Mouse (Mus musculus): ENCODE measurements around the gene Wdr62.
"Not testable (repeated sequence)": the region's sequence is repeated elsewhere in the genome, so short reads cannot be mapped to it uniquely, and the experiment has no call there.

Wdr62 gene

GRCm38 (mm10) chr7:30206364-30206763 is 73.9 kb downstream of the Wdr62 start:
- not testable (repeated sequence) for DNase-seq (ENCODE audit: low read depth)

GRCm38 (mm10) chr7:30205383-30205782 is 74.8 kb downstream of the Wdr62 start:
- peak; percentile 82 for DNase-seq (ENCODE audit: low read depth)

DNA sequence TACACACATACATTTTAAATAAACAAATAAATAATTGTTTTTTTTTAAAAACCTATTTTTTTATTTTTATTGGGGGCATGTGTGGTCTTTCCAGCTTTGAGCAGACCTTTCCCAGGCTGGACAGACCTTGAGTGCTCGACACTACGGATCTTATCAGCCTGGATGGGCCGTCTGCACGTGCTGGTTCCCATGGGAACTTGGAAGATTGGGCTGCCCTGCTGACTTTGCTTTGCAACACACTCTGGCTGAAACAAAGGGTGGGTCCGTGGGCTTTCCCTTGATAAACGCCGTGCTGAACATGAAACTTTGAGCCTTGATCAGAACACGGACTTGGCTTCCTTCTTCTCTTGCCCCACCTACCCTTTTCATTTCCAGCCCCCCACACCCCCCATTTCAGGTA is 75.8 kb downstream of the Wdr62 start:
- no peak for DNase-seq (ENCODE audit: low read depth)

- no peak for DNase-seq (ENCODE audit: low read depth)
Observed at GRCm38 (mm10) chr7:30202895-30203690, 77.1 kb downstream of the Wdr62 start.

GRCm38 (mm10) chr7:30200661-30201060 is 79.6 kb downstream of the Wdr62 start:
- DNase-seq (ENCODE audit: low read depth): not testable (repeated sequence)

- no peak for DNase-seq (ENCODE audit: low read depth)
Observed at GRCm38 (mm10) chr7:30200200-30200599, 80.0 kb downstream of the Wdr62 start.

GRCm38 (mm10) chr7:30199498-30200139 is 80.6 kb downstream of the Wdr62 start:
- DNase-seq (ENCODE audit: low read depth): no peak

DNA sequence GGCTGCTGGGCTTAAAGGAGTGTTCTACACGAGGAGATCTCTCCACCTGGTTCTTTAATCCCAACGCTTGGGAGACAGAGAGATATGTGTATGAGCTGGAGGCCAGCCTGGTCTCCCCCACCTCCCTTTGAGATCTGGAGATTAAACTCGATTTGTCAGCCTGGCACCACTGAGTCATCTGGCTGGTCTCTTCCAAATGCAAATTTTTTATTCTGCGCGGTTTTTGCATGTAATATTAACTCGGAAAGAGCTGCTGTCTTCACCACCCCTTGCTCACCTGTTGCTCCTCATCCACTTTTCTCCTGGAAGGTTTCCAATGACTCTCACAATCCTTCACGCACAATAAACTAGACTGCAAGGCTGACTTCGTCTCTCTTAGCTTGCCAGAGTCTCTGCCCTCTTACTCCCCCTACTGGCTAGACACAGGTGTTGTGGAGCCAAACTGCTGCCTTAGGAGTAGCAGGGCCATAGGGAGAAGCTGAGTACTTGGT is 81.7 kb downstream of the Wdr62 start, which contains the start of gene Capns1:
Capns1 (minus strand) TSS at position 331 of the 491 bp plus-strand sequence.
- DNase-seq (ENCODE audit: low read depth): peak; percentile 90

GRCm38 (mm10) chr7:30197592-30198129 is 82.6 kb downstream of the Wdr62 start:
- DNase-seq (ENCODE audit: low read depth): no peak

- DNase-seq (ENCODE audit: low read depth): no peak
Observed at GRCm38 (mm10) chr7:30196171-30196570, 84.0 kb downstream of the Wdr62 start.

DNA sequence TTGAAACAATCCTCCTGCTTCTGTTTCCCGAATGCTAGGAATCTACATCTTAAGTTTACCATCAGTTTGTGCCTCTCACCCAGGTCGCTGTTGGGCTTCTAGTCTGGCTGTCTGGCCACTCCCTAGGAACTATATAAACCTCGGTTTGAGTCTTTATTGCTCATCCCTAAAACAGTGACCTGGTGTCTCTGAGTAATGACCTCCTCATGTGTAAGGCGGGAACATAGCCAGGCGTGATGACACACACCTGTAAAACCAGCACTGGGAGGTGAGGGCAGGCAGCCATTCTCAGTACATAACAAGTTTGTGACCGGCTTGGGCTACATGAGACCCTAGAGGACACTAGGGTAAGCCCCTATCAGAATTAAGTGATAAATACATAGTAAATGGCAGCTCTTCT is 84.8 kb downstream of the Wdr62 start:
- DNase-seq (ENCODE audit: low read depth): no peak

DNA sequence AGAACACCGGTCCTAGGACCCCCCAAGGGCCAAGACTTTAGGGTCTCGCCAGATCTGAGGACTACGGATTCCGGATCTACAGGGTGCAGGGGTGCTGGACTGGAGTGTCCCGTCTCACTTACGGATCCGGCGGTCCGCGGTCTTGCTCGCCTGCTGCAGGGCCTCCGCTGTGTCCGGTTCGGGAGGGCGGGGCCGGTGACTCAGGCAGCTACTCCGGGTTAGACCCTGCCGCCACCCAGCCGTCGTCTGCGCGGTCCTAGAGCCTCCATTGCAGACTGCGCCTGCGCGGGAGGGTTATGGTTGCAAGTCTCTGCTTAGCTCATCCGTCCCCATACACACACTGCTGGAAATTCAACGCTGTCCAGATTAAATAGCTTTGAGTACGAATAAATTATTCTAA is 85.3 kb downstream of the Wdr62 start:
- DNase-seq (ENCODE audit: low read depth): peak; percentile 95

DNA sequence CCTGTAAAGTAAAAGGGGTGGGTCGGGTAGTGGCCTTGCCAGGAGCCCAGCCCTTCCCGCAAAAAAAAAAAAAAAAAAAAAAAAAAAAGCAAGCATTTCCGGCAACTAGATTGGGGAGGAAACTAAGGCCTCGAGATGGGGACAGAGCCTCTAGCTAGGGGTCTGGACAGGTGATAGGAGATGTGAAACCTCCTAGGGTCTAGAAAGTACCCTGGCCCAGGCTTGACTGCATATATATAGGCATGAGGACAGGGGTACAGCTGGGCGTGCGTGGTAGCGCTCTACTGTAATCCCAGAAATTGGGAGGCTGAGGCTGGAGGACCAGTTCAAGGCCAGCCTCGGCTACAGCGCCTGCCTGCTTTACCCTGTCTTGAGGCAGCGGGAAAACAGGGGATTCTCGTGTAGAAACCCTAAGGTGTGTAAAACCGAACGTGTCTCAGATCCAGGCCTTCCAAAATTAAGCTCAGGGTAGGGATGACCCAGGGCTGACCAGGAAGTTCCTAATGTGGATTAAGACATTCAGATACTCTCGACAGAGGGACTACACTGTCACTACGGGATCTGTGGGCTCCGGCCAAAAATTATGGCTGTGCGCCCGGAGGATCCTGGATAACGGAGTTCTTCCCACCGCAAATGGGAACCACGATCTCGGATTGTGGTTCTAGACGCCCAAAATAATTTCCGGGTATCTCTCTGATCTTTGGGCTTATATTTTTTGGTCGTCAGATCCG is 86.0 kb downstream of the Wdr62 start:
- DNase-seq (ENCODE audit: low read depth): peak; percentile 58

GRCm38 (mm10) chr7:30193581-30194100 is 86.6 kb downstream of the Wdr62 start:
- peak; percentile 72 for DNase-seq (ENCODE audit: low read depth)

GRCm38 (mm10) chr7:30193013-30193412 is 87.2 kb downstream of the Wdr62 start:
- no peak for DNase-seq (ENCODE audit: low read depth)

DNA sequence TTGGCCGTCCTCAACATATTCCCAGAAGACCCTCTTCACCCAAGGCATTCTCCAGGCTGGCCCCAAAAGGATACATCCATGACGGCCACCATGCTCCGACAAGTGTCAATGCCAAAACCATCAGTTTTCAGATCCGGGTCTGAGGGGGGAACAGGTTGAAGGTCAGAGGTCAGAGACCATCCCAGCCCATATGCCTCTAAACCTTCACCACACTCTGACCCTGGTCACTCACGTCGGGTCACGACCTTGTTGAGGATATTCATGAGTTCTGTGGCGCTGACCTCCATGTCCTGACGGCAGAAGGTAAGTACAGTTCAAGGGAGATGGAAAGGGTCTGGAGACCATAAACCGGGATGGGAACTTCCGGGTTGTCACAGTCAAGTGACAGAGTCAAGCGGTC is 88.1 kb downstream of the Wdr62 start:
- no peak for DNase-seq (ENCODE audit: low read depth)

Measured in naive thymus-derived CD4-positive, alpha-beta T cell, adult 2 months (primary cell).